Mouse (Mus musculus) neural tube, embryonic 11.5 days (tissue): ENCODE data around the gene Lmf2. TPM values are rescaled to one million over a fixed set of nuclear protein-coding genes. Genes with fewer than 3 reads are reported as not detected.

ENCODE experiments used
- ATAC-seq: fragments of 200-750 bp; cut with Nextera tagmentation; 2 replicates; pipeline ENCODE4 v1.8.0; 2017; ENCODE audit warnings: moderate number of reproducible peaks, mild to moderate bottlenecking, moderate TSS enrichment, moderate library complexity; ENCODE audit not compliant: insufficient read depth, low FRiP score, low TSS enrichment
- DNase-seq: peaks from one replicate; pipeline ENCODE4 v3.0.0-alpha.2; 2015; ENCODE audit warnings: low spot score
- H3K27ac ChIP-seq: fragments of 300-500 bp; sonication (generic); 2 replicates; pipeline ENCODE4 v1.5.1; 2014; ENCODE audit warnings: low read depth, mild to moderate bottlenecking, low read length
- H3K27me3 ChIP-seq: fragments of 300-500 bp; sonication (generic); 2 replicates; pipeline ENCODE4 v1.6.1; 2014; ENCODE audit warnings: mild to moderate bottlenecking, low read length, mixed read lengths; ENCODE audit not compliant: control insufficient read depth, insufficient read depth
- H3K36me3 ChIP-seq: fragments of 300-500 bp; sonication (generic); 2 replicates; pipeline ENCODE4 v1.6.1; 2014; ENCODE audit warnings: mild to moderate bottlenecking, low read length, moderate library complexity, mixed read lengths; ENCODE audit not compliant: control insufficient read depth, insufficient read depth
- H3K4me1 ChIP-seq: fragments of 300-500 bp; sonication (generic); 2 replicates; pipeline ENCODE4 v1.6.1; 2014; ENCODE audit warnings: low read length, mixed read lengths; ENCODE audit not compliant: control insufficient read depth, insufficient read depth
- H3K4me2 ChIP-seq: fragments of 300-500 bp; sonication (generic); 2 replicates; pipeline ENCODE4 v1.6.1; 2014; ENCODE audit warnings: low read depth, mild to moderate bottlenecking, moderate library complexity
- H3K4me3 ChIP-seq: fragments of 300-500 bp; sonication (generic); 2 replicates; pipeline ENCODE4 v1.5.1; 2014; ENCODE audit warnings: low read depth, low read length
- H3K9ac ChIP-seq: fragments of 300-500 bp; sonication (generic); 2 replicates; pipeline ENCODE4 v1.6.1; 2014; ENCODE audit warnings: mild to moderate bottlenecking, low read length
- H3K9me3 ChIP-seq: fragments of 300-500 bp; sonication (generic); 2 replicates; pipeline ENCODE4 v1.6.1; 2016; ENCODE audit warnings: low read length; ENCODE audit not compliant: control insufficient read depth
- WGBS: fragments of 180-500 bp; shearing (Covaris S2); extraction: QIAGEN DNeasy Blood & Tissue Kit; methylation state at CpG from one replicate; pipeline ENCODE4 v1.1.7; 2014; 5-methylcytosine and 5-hydroxymethylcytosine counted together
- polyA plus RNA-seq: library from polyadenylated mRNA; unstranded; fragments of >200 nt; fragmentation: Nextera tagmentation; extraction: Ambion mirVana; gene quantifications from 2 replicates; pipeline ENCODE4 v1.2.1, GENCODE M21; 2014

Gene Lmf2
- 31.8 and 35.8 TPM in 2 replicates for polyA plus RNA-seq

GRCm38 (mm10) chr15:89355241-89356187 lies at the start of gene Lmf2, which contains the start of gene Ncaph2:
Gene Lmf2 (minus strand): TSS chr15:89355659.
Gene Ncaph2 (plus strand): TSS chr15:89355719.
- peak within 1 kb of the TSS; percentile 74 for H3K4me3 ChIP-seq
- ATAC-seq = peak; percentile 86
- WGBS = under 1% methylated on average over 64 of the region's 64 CpGs
- peaks cover 12% of the 10 kb centered on the region for H3K36me3 ChIP-seq
- H3K27ac ChIP-seq = peak within 1 kb of the TSS; percentile 61; the same call in 1 of the 2 replicates
- H3K4me2 ChIP-seq = peak within 1 kb of the TSS; percentile 73
- no peaks in the 10 kb centered on the region for H3K9me3 ChIP-seq
- H3K27me3 ChIP-seq = no peaks in the 10 kb centered on the region
- DNase-seq = peak; percentile 98
- H3K4me1 ChIP-seq = peaks cover 13% of the 10 kb centered on the region
- H3K9ac ChIP-seq = peak within 1 kb of the TSS; percentile 80

- Histone ChIP-seq H3K27me3 (no peaks in the 10 kb centered on the region), H3K9me3 (no peaks in the 10 kb centered on the region; the same call in 1 of the 2 replicates), H3K4me2 (no peak overlapping the region), H3K36me3 (no peaks in the 10 kb centered on the region), H3K9ac (no peak overlapping the region), H3K27ac (no peak overlapping the region), H3K4me3 (no peak overlapping the region), H3K4me1 (no peaks in the 10 kb centered on the region)
- DNase-seq (no peak), ATAC-seq (no peak)
- 87% methylated on average over 10 of the region's 10 CpGs for WGBS
Measured at GRCm38 (mm10) chr15:89404831-89405623, 49.6 kb upstream of the Lmf2 start.

- H3K36me3 ChIP-seq = no peaks in the 10 kb centered on the region
- ATAC-seq (no peak), DNase-seq (no peak)
- no peak overlapping the region for H3K27ac ChIP-seq
- no peak overlapping the region for H3K4me3 ChIP-seq
- no peak overlapping the region for H3K9ac ChIP-seq
- WGBS = 86% methylated on average over 1 of the region's 1 CpGs
- H3K9me3 ChIP-seq = no peaks in the 10 kb centered on the region
- H3K4me1 ChIP-seq = no peaks in the 10 kb centered on the region
- no peaks in the 10 kb centered on the region for H3K27me3 ChIP-seq
- no peak overlapping the region for H3K4me2 ChIP-seq
Measured at GRCm38 (mm10) chr15:89402471-89402870, 47.0 kb upstream of the Lmf2 start.

- Histone ChIP-seq H3K36me3 (no peaks in the 10 kb centered on the region), H3K9me3 (no peaks in the 10 kb centered on the region), H3K4me2 (no peak overlapping the region), H3K4me1 (no peaks in the 10 kb centered on the region), H3K9ac (no peak overlapping the region), H3K27me3 (no peaks in the 10 kb centered on the region), H3K27ac (no peak overlapping the region), H3K4me3 (no peak overlapping the region)
- DNase-seq (no peak), ATAC-seq (no peak)
- WGBS = 62% methylated on average over 1 of the region's 1 CpGs
Measured at GRCm38 (mm10) chr15:89399716-89400115, 44.3 kb upstream of the Lmf2 start.

- ATAC-seq (no peak), DNase-seq (no peak)
- Histone ChIP-seq H3K4me1 (no peaks in the 10 kb centered on the region), H3K27me3 (no peaks in the 10 kb centered on the region), H3K4me2 (no peak overlapping the region), H3K4me3 (no peak overlapping the region), H3K36me3 (no peaks in the 10 kb centered on the region), H3K9me3 (no peaks in the 10 kb centered on the region), H3K27ac (no peak overlapping the region), H3K9ac (no peak overlapping the region)
- 78% methylated on average over 2 of the region's 2 CpGs for WGBS
Measured at GRCm38 (mm10) chr15:89398146-89398545, 42.7 kb upstream of the Lmf2 start.

GRCm38 (mm10) chr15:89396883-89397282 lies 41.4 kb upstream of the Lmf2 start:
- Histone ChIP-seq H3K27ac (no peak overlapping the region), H3K9me3 (no peaks in the 10 kb centered on the region), H3K4me2 (no peak overlapping the region), H3K9ac (no peak overlapping the region), H3K4me1 (no peaks in the 10 kb centered on the region), H3K4me3 (no peak overlapping the region), H3K36me3 (no peaks in the 10 kb centered on the region), H3K27me3 (no peaks in the 10 kb centered on the region)
- ATAC-seq (no peak), DNase-seq (no peak)
- 92% methylated on average over 4 of the region's 4 CpGs for WGBS

GRCm38 (mm10) chr15:89390081-89390480 lies 34.6 kb upstream of the Lmf2 start:
- H3K27ac ChIP-seq = no peak overlapping the region
- no peak for DNase-seq
- H3K4me1 ChIP-seq = no peaks in the 10 kb centered on the region
- no peaks in the 10 kb centered on the region for H3K36me3 ChIP-seq
- no peak overlapping the region for H3K4me3 ChIP-seq
- no peak overlapping the region for H3K9ac ChIP-seq
- no peaks in the 10 kb centered on the region for H3K9me3 ChIP-seq
- no peak for ATAC-seq
- H3K27me3 ChIP-seq = no peaks in the 10 kb centered on the region
- WGBS = 93% methylated on average over 10 of the region's 10 CpGs
- H3K4me2 ChIP-seq = no peak overlapping the region

- Histone ChIP-seq H3K36me3 (no peaks in the 10 kb centered on the region), H3K27me3 (no peaks in the 10 kb centered on the region), H3K9ac (no peak overlapping the region), H3K4me2 (no peak overlapping the region), H3K4me3 (no peak overlapping the region), H3K27ac (no peak overlapping the region), H3K9me3 (no peaks in the 10 kb centered on the region), H3K4me1 (no peaks in the 10 kb centered on the region)
- DNase-seq (no peak), ATAC-seq (no peak)
- WGBS = 50% methylated on average over 12 of the region's 12 CpGs
Measured at GRCm38 (mm10) chr15:89387127-89387526, 31.7 kb upstream of the Lmf2 start.
